7 mouse cellular contexts compared by ENCODE assay signal in the genomic region with DNA sequence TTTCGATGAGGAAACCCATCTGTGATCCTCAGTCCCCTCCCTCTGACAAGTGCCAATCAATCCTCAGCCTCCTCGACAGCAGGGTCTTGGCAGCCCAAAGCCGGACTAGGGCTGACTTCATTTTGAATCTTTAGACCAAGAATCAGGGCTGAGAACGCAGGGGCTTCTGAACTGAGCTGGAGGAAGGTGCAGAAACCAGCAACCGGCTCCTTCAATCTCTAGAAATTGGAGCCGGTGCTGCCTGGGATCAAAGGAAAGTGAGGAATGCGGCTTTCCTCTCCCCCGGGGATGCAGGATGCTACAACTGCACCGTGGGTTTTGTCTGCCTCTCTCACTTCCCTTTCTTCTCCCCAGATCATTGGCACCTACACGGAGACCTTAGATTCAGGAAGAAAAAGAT. TPM values are rescaled to one million over a fixed set of nuclear protein-coding genes. Genes with fewer than 3 reads are reported as not detected.
DNase-seq lines count a peak whose midpoint lies in the region; ATAC-seq and TF ChIP-seq lines count a peak whose summit lies in the region.

No protein-coding gene starts in this region.

- TF ChIP-seq POLR2A in brain, embryonic 14.5 days (IDR thresholded peaks at IDR 0.05; ENCODE audit: borderline replicate concordance, extremely low read depth, insufficient read depth, insufficient read length, poor library complexity, severe bottlenecking), result no peak

- no peak for ATAC-seq in hindbrain, embryonic 12.5 days (ENCODE audit: low FRiP score)
- no peak for ATAC-seq in midbrain, embryonic 11.5 days (ENCODE audit: low FRiP score)
- ATAC-seq in monocyte, adult 5-6 weeks (replicated peaks; ENCODE audit: insufficient number of reproducible peaks, low FRiP score, low TSS enrichment, poor library complexity, severe bottlenecking), result no peak

- no peaks in the 10 kb centered on the region for H3K9me3 ChIP-seq in hindbrain, embryonic 12.5 days (replicated peaks)
- no peaks in the 10 kb centered on the region for H3K9me3 ChIP-seq in midbrain, embryonic 11.5 days (ENCODE audit: control insufficient read depth, low read length)

- H3K4me1 ChIP-seq in hindbrain, embryonic 12.5 days, result peaks cover 21% of the 10 kb centered on the region
- H3K4me1 ChIP-seq in midbrain, embryonic 11.5 days (ENCODE audit: control insufficient read depth, insufficient read depth, low read length), result peaks cover 14% of the 10 kb centered on the region

- DNase-seq in MN1 (ENCODE audit: low spot score), result peak; percentile 39
- peak; percentile 41 for DNase-seq in brain, embryonic 14.5 days (ENCODE audit: low read depth)
- peak; percentile 90 for DNase-seq in midbrain, embryonic 11.5 days (ENCODE audit: low spot score, missing footprints)
- no peak for DNase-seq in spleen, postnatal 10 days (ENCODE audit: low spot score in 2 of 2)
- DNase-seq in ovary, postnatal 36 days (ENCODE audit: low spot score), result no peak

- peak overlapping the region; percentile 24; the same call in 1 of the 2 replicates for H3K4me3 ChIP-seq in hindbrain, embryonic 12.5 days
- H3K4me3 ChIP-seq in midbrain, embryonic 11.5 days (ENCODE audit: low read depth, low read length), result no peak overlapping the region

- TF ChIP-seq CTCF in brain, embryonic 14.5 days (IDR thresholded peaks at IDR 0.05; ENCODE audit: borderline replicate concordance, extremely low read depth, insufficient read depth, insufficient read length), result no peak

- H3K27ac ChIP-seq in hindbrain, embryonic 12.5 days, result no peak overlapping the region
- H3K27ac ChIP-seq in midbrain, embryonic 11.5 days (ENCODE audit: low read depth, low read length), result no peak overlapping the region

- H3K27me3 ChIP-seq in hindbrain, embryonic 12.5 days, result no peaks in the 10 kb centered on the region
- H3K27me3 ChIP-seq in midbrain, embryonic 11.5 days (ENCODE audit: control insufficient read depth, insufficient read depth, low read length), result no peaks in the 10 kb centered on the region

- H3K9ac ChIP-seq in hindbrain, embryonic 12.5 days, result peak overlapping the region; percentile 15; the same call in 1 of the 2 replicates
- peak overlapping the region; percentile 64; the same call in 1 of the 2 replicates for H3K9ac ChIP-seq in midbrain, embryonic 11.5 days (ENCODE audit: low read length)

- H3K36me3 ChIP-seq in hindbrain, embryonic 12.5 days, result no peaks in the 10 kb centered on the region
- no peaks in the 10 kb centered on the region for H3K36me3 ChIP-seq in midbrain, embryonic 11.5 days (ENCODE audit: control insufficient read depth, insufficient read depth, low read length)

- H3K4me2 ChIP-seq in hindbrain, embryonic 12.5 days (replicated peaks), result peak overlapping the region; percentile 53
- H3K4me2 ChIP-seq in midbrain, embryonic 11.5 days, result peak overlapping the region; percentile 49

- 7% methylated on average over 10 of the region's 10 CpGs for WGBS in hindbrain, embryonic 12.5 days
- WGBS in midbrain, embryonic 11.5 days, result 3% methylated on average over 10 of the region's 10 CpGs

RNA-seq across cellular contexts. Expression of a gene that starts 27.0 kb away (rescaled TPM):
- 3.7 and 9.4 TPM in 2 replicates for polyA plus RNA-seq in brain, embryonic 14.5 days (2012; rRNA removed)
- polyA plus RNA-seq in hindbrain, embryonic 12.5 days (2016; fragmentation: Nextera tagmentation; extraction: Ambion mirVana), result 10.1 and 14.2 TPM in 2 replicates
- polyA plus RNA-seq in midbrain, embryonic 11.5 days (2014; fragmentation: Nextera tagmentation; extraction: Ambion mirVana), result 2.4 and 2.7 TPM in 2 replicates
- total RNA-seq in monocyte, adult 5-6 weeks (2017), result 1.2 to 1.3 TPM in 2 of 3 replicates, not detected in the other

Comparison
In these comparisons a context has a peak if more than half of its experiments do, and no peak if none do; other contexts are left out.
1. DNase-seq: peak in MN1 (single experiment), brain, embryonic 14.5 days (single experiment) and midbrain, embryonic 11.5 days (single experiment); none in spleen, postnatal 10 days (0 of 2) and ovary, postnatal 36 days (single experiment).